8 mouse cellular contexts compared by ENCODE assay signal in genomic region chr5:124960131-124960901, GRCm38 (mm10). TPM values are rescaled to one million over a fixed set of nuclear protein-coding genes. Genes with fewer than 3 reads are reported as not detected.
DNase-seq lines count a peak whose midpoint lies in the region; ATAC-seq lines count a peak whose summit lies in the region.

No protein-coding gene starts in this region.

- peak; percentile 75 for ATAC-seq in intestine, embryonic 16.5 days
- ATAC-seq in midbrain, embryonic 16.5 days: no peak
- ATAC-seq in inflammation-experienced regulatory T-cells, adult 6 months: no peak

- no peaks in the 10 kb centered on the region for H3K36me3 ChIP-seq in intestine, embryonic 16.5 days (ENCODE audit: control insufficient read depth, insufficient read depth, low read length)
- H3K36me3 ChIP-seq in midbrain, embryonic 16.5 days (ENCODE audit: control insufficient read depth, insufficient read depth, low read length): no peaks in the 10 kb centered on the region

- no peak overlapping the region for H3K4me3 ChIP-seq in intestine, embryonic 16.5 days (ENCODE audit: low read length)
- H3K4me3 ChIP-seq in midbrain, embryonic 16.5 days (ENCODE audit: low read depth, low read length): no peak overlapping the region

- peak overlapping the region; percentile 87 for H3K27ac ChIP-seq in intestine, embryonic 16.5 days (ENCODE audit: low read length)
- peak overlapping the region; percentile 39 for H3K27ac ChIP-seq in midbrain, embryonic 16.5 days (ENCODE audit: low read length)

- DNase-seq in adrenal gland, postnatal 10 days: peak; percentile 69
- DNase-seq in embryo, embryonic 11 days: peak; percentile 61
- peak; percentile 98 for DNase-seq in heart, adult 11 months
- peak; percentile 84 for DNase-seq in left cerebral cortex, postnatal 4 days
- DNase-seq in yolk sac, embryonic 10.5 days (ENCODE audit: low spot score): peak; percentile 10

- WGBS in intestine, embryonic 16.5 days: 15% methylated on average over 18 of the region's 18 CpGs
- WGBS in midbrain, embryonic 16.5 days: 40% methylated on average over 18 of the region's 18 CpGs

- H3K4me1 ChIP-seq in intestine, embryonic 16.5 days (ENCODE audit: control insufficient read depth, insufficient read depth, low read length): peaks cover 13% of the 10 kb centered on the region
- peaks cover 11% of the 10 kb centered on the region; the same call in 1 of the 2 replicates for H3K4me1 ChIP-seq in midbrain, embryonic 16.5 days (ENCODE audit: control insufficient read depth, insufficient read depth, low read length)

- no peaks in the 10 kb centered on the region for H3K27me3 ChIP-seq in intestine, embryonic 16.5 days (replicated peaks; ENCODE audit: control insufficient read depth, insufficient read depth, low read length)
- H3K27me3 ChIP-seq in midbrain, embryonic 16.5 days (ENCODE audit: control insufficient read depth, insufficient read depth, low read depth, low read length): no peaks in the 10 kb centered on the region

- intact Hi-C loops in left cerebral cortex, postnatal 4 days (cut with DNase I): no loop called here

- H3K9me3 ChIP-seq in intestine, embryonic 16.5 days (ENCODE audit: control insufficient read depth, low read length): no peaks in the 10 kb centered on the region; the same call in 1 of the 2 replicates
- H3K9me3 ChIP-seq in midbrain, embryonic 16.5 days (replicated peaks; ENCODE audit: control insufficient read depth, low read length, poor library complexity, severe bottlenecking): no peaks in the 10 kb centered on the region

- no peak overlapping the region for H3K9ac ChIP-seq in intestine, embryonic 16.5 days (ENCODE audit: low read depth, low read length)
- H3K9ac ChIP-seq in midbrain, embryonic 16.5 days (ENCODE audit: low read depth, low read length): no peak overlapping the region

- 0 out of 2 replicates have a peak overlapping the region, but pooled peaks have one; percentile 23 for H3K4me2 ChIP-seq in intestine, embryonic 16.5 days (ENCODE audit: low read depth, low read length)
- H3K4me2 ChIP-seq in midbrain, embryonic 16.5 days (ENCODE audit: low read length): no peak overlapping the region

RNA-seq across cellular contexts. Expression of gene Rflna, which starts 42.7 kb away (rescaled TPM):
- total RNA-seq in adrenal gland, postnatal 10 days (2021): 1 to 10 TPM; 4.3 TPM
- polyA plus RNA-seq in intestine, embryonic 16.5 days (2015; fragmentation: Nextera tagmentation; extraction: Ambion mirVana): 1.5 and 1.7 TPM in 2 replicates
- 1 to 10 TPM; 2.0 to 2.1 TPM for total RNA-seq in left cerebral cortex, postnatal 4 days (2021)
- polyA plus RNA-seq in midbrain, embryonic 16.5 days (2015; fragmentation: Nextera tagmentation; extraction: Ambion mirVana): 4.9 and 7.1 TPM in 2 replicates
- polyA plus RNA-seq in inflammation-experienced regulatory T-cells, adult 6 months (2017; shearing (Covaris generic)): under 1 TPM in 2 of 3 experiments, not detected in 1; 0.36 to 0.87 TPM

Comparison
In these comparisons a context has a peak if more than half of its experiments do, and no peak if none do; other contexts are left out.
1. DNase-seq: peak in every context shown above with its lines; median percentile 98 in heart, adult 11 months; 84 in left cerebral cortex, postnatal 4 days; 69 in adrenal gland, postnatal 10 days; 61 in embryo, embryonic 11 days; 10 in yolk sac, embryonic 10.5 days.